Mouse (Mus musculus) heart, embryonic 15.5 days (tissue): Measurements from ENCODE around the gene Ror2. TPM values are rescaled to one million over a fixed set of nuclear protein-coding genes. Genes with fewer than 3 reads are reported as not detected.

Source experiments
- ATAC-seq: fragments of 200-750 bp; cut with Nextera tagmentation; replicated peaks from 2 replicates; pipeline ENCODE4 v1.8.0; 2017; ENCODE audit warnings: low read depth, moderate TSS enrichment; ENCODE audit not compliant: insufficient number of reproducible peaks, insufficient read depth, low FRiP score
- H3K27ac ChIP-seq: fragments of 300-500 bp; sonication (generic); 2 replicates; pipeline ENCODE4 v1.5.1; 2015; ENCODE audit warnings: mild to moderate bottlenecking, inconsistent platforms
- H3K27me3 ChIP-seq: fragments of 300-500 bp; sonication (generic); 2 replicates; pipeline ENCODE4 v1.6.1; 2015; ENCODE audit warnings: inconsistent platforms
- H3K36me3 ChIP-seq: fragments of 300-500 bp; sonication (generic); 2 replicates; pipeline ENCODE4 v1.6.1; 2015; ENCODE audit warnings: mild to moderate bottlenecking, inconsistent platforms
- H3K4me1 ChIP-seq: fragments of 300-500 bp; sonication (generic); replicated peaks from 2 replicates; pipeline ENCODE4 v1.6.1; 2015; ENCODE audit warnings: inconsistent platforms
- H3K4me2 ChIP-seq: fragments of 300-500 bp; sonication (generic); 2 replicates; pipeline ENCODE4 v1.6.1; 2015; ENCODE audit warnings: inconsistent platforms, mild to moderate bottlenecking, moderate library complexity
- H3K4me3 ChIP-seq: fragments of 300-500 bp; sonication (generic); 2 replicates; pipeline ENCODE4 v1.5.1; 2015; ENCODE audit warnings: mild to moderate bottlenecking, inconsistent platforms
- H3K9ac ChIP-seq: fragments of 300-500 bp; sonication (generic); 2 replicates; pipeline ENCODE4 v1.6.1; 2015; ENCODE audit warnings: mild to moderate bottlenecking, inconsistent platforms
- H3K9me3 ChIP-seq: fragments of 300-500 bp; sonication (generic); replicated peaks from 2 replicates; pipeline ENCODE4 v1.6.1; 2016; ENCODE audit warnings: inconsistent platforms
- WGBS: fragments of 180-500 bp; shearing (Covaris S2); methylation state at CpG from one replicate; pipeline ENCODE4 v1.1.7; 2015; ENCODE audit warnings: mixed read lengths; 5-methylcytosine and 5-hydroxymethylcytosine counted together
- polyA plus RNA-seq: library from polyadenylated mRNA; unstranded; fragments of >200 nt; fragmentation: Nextera tagmentation; extraction: Ambion mirVana; gene quantifications from 2 replicates; pipeline ENCODE4 v1.2.1, GENCODE M21; 2015

Gene Ror2
- polyA plus RNA-seq, 1 experiment from 2014 or later: 14.4 TPM

- no peak overlapping the region for H3K27ac ChIP-seq
- no peaks in the 10 kb centered on the region for H3K36me3 ChIP-seq
- peaks cover 67% of the 10 kb centered on the region for H3K4me1 ChIP-seq
- H3K4me3 ChIP-seq: no peak overlapping the region
- no peak for ATAC-seq
- H3K9ac ChIP-seq: no peak overlapping the region
- no peak overlapping the region for H3K4me2 ChIP-seq
- WGBS: 67% methylated on average over 4 of the region's 4 CpGs
- no peaks in the 10 kb centered on the region for H3K9me3 ChIP-seq
- H3K27me3 ChIP-seq: no peaks in the 10 kb centered on the region
Measured at GRCm38 (mm10) chr13:53258497-53258896, 27.4 kb downstream of the Ror2 start.

- Histone ChIP-seq H3K36me3 (no peaks in the 10 kb centered on the region), H3K4me3 (no peak overlapping the region), H3K4me2 (no peak overlapping the region), H3K27me3 (no peaks in the 10 kb centered on the region), H3K27ac (no peak overlapping the region), H3K4me1 (peaks cover 37% of the 10 kb centered on the region), H3K9ac (no peak overlapping the region), H3K9me3 (no peaks in the 10 kb centered on the region)
- no peak for ATAC-seq
- WGBS: 84% methylated on average over 12 of the region's 12 CpGs
Measured at GRCm38 (mm10) chr13:53253255-53253654, 32.7 kb downstream of the Ror2 start.

GRCm38 (mm10) chr13:53248586-53249401 is 37.1 kb downstream of the Ror2 start:
- Histone ChIP-seq H3K27me3 (no peaks in the 10 kb centered on the region), H3K4me3 (peak overlapping the region; percentile 15; the same call in 1 of the 2 replicates), H3K27ac (peak overlapping the region; percentile 77), H3K36me3 (no peaks in the 10 kb centered on the region), H3K4me1 (peaks cover 52% of the 10 kb centered on the region), H3K9ac (no peak overlapping the region), H3K9me3 (no peaks in the 10 kb centered on the region), H3K4me2 (peak overlapping the region; percentile 48)
- WGBS: 37% methylated on average over 24 of the region's 24 CpGs
- peak; percentile 45 for ATAC-seq

- Histone ChIP-seq H3K36me3 (no peaks in the 10 kb centered on the region), H3K9me3 (no peaks in the 10 kb centered on the region), H3K4me2 (no peak overlapping the region), H3K9ac (no peak overlapping the region), H3K27ac (peak overlapping the region; percentile 77), H3K4me1 (peaks cover 59% of the 10 kb centered on the region), H3K4me3 (no peak overlapping the region), H3K27me3 (no peaks in the 10 kb centered on the region)
- WGBS: 33% methylated on average over 6 of the region's 6 CpGs
- no peak for ATAC-seq
Measured at GRCm38 (mm10) chr13:53248080-53248479, 37.8 kb downstream of the Ror2 start.

- Histone ChIP-seq H3K4me3 (no peak overlapping the region), H3K9me3 (no peaks in the 10 kb centered on the region), H3K27me3 (no peaks in the 10 kb centered on the region), H3K4me1 (peaks cover 57% of the 10 kb centered on the region), H3K36me3 (no peaks in the 10 kb centered on the region; the same call in 1 of the 2 replicates), H3K4me2 (no peak overlapping the region), H3K27ac (no peak overlapping the region), H3K9ac (no peak overlapping the region)
- WGBS: 55% methylated on average over 6 of the region's 6 CpGs
- no peak for ATAC-seq
Measured at GRCm38 (mm10) chr13:53247175-53247574, 38.7 kb downstream of the Ror2 start.

GRCm38 (mm10) chr13:53244151-53244550 is 41.8 kb downstream of the Ror2 start:
- Histone ChIP-seq H3K4me1 (peaks cover 57% of the 10 kb centered on the region), H3K9me3 (no peaks in the 10 kb centered on the region), H3K9ac (0 out of 2 replicates have a peak overlapping the region, but pooled peaks have one; percentile 15), H3K27ac (peak overlapping the region; percentile 61), H3K27me3 (no peaks in the 10 kb centered on the region), H3K4me2 (no peak overlapping the region; the same call in 1 of the 2 replicates), H3K4me3 (no peak overlapping the region), H3K36me3 (no peaks in the 10 kb centered on the region; the same call in 1 of the 2 replicates)
- 31% methylated on average over 8 of the region's 8 CpGs for WGBS
- ATAC-seq: no peak

GRCm38 (mm10) chr13:53237455-53237854 is 48.5 kb downstream of the Ror2 start:
- Histone ChIP-seq H3K36me3 (no peaks in the 10 kb centered on the region; the same call in 1 of the 2 replicates), H3K27ac (no peak overlapping the region), H3K4me2 (no peak overlapping the region), H3K4me1 (peaks cover 59% of the 10 kb centered on the region), H3K4me3 (no peak overlapping the region), H3K9ac (no peak overlapping the region), H3K27me3 (no peaks in the 10 kb centered on the region), H3K9me3 (no peaks in the 10 kb centered on the region)
- no peak for ATAC-seq
- WGBS: 61% methylated on average over 10 of the region's 10 CpGs

- Histone ChIP-seq H3K9me3 (no peaks in the 10 kb centered on the region), H3K27me3 (no peaks in the 10 kb centered on the region), H3K4me1 (peaks cover 63% of the 10 kb centered on the region), H3K27ac (0 out of 2 replicates have a peak overlapping the region, but pooled peaks have one; percentile 25), H3K36me3 (no peaks in the 10 kb centered on the region), H3K4me3 (no peak overlapping the region), H3K9ac (no peak overlapping the region), H3K4me2 (no peak overlapping the region)
- no peak for ATAC-seq
- WGBS: 53% methylated on average over 18 of the region's 18 CpGs
Measured at GRCm38 (mm10) chr13:53236434-53237401, 49.2 kb downstream of the Ror2 start.

- no peak overlapping the region for H3K27ac ChIP-seq
Measured at GRCm38 (mm10) chr13:53235953-53236352, 50.0 kb downstream of the Ror2 start.

GRCm38 (mm10) chr13:53234844-53235243 is 51.1 kb downstream of the Ror2 start:
- no peak for ATAC-seq
- H3K9ac ChIP-seq: no peak overlapping the region
- no peak overlapping the region for H3K27ac ChIP-seq
- H3K4me3 ChIP-seq: no peak overlapping the region
- no peaks in the 10 kb centered on the region for H3K27me3 ChIP-seq
- 34% methylated on average over 12 of the region's 12 CpGs for WGBS
- peaks cover 74% of the 10 kb centered on the region for H3K4me1 ChIP-seq
- H3K4me2 ChIP-seq: no peak overlapping the region
- H3K36me3 ChIP-seq: no peaks in the 10 kb centered on the region
- no peaks in the 10 kb centered on the region for H3K9me3 ChIP-seq

More at GRCm38 (mm10) chr13:53235953-53236352, 50.0 kb downstream of the Ror2 start:
- no peaks in the 10 kb centered on the region for H3K27me3 ChIP-seq
- no peaks in the 10 kb centered on the region for H3K9me3 ChIP-seq
- H3K4me3 ChIP-seq: no peak overlapping the region
- peaks cover 65% of the 10 kb centered on the region for H3K4me1 ChIP-seq
- no peak overlapping the region for H3K4me2 ChIP-seq
- WGBS: 46% methylated on average over 7 of the region's 7 CpGs
- no peak overlapping the region for H3K9ac ChIP-seq
- no peaks in the 10 kb centered on the region for H3K36me3 ChIP-seq
- no peak for ATAC-seq
